Mouse (Mus musculus) heart, postnatal 25 days (tissue): ENCODE data around the gene Dab1. TPM values are rescaled to one million over a fixed set of nuclear protein-coding genes. Genes with fewer than 3 reads are reported as not detected.

Experiments
- DNase-seq: peaks from one replicate; pipeline ENCODE4 v3.0.0; 2022; ENCODE audit warnings: low spot score
- intact Hi-C: fragments of 180-260 bp; cut with DNase I; formaldehyde crosslinking; loops from one replicate; pipeline ENCODE4 v1.15.1; 2025
- total RNA-seq, 2 experiments: library from RNA; stranded (reverse); gene quantifications; 2 replicates each; pipeline ENCODE4 v1.2.3; 2021

The Dab1 gene
- total RNA-seq, 2 experiments from 2014 or later = 0.11 TPM; not detected in 1

GRCm38 (mm10) chr4:103953652-103954220, 334.6 kb downstream of the Dab1 start:
- DNase-seq = no peak
- intact Hi-C loops = no loop called here

GRCm38 (mm10) chr4:103961134-103962049, 342.2 kb downstream of the Dab1 start:
- DNase-seq = no peak
- intact Hi-C loops = no loop called here

GRCm38 (mm10) chr4:103969906-103970305, 350.7 kb downstream of the Dab1 start:
- intact Hi-C loops = no loop called here
- no peak for DNase-seq

DNA sequence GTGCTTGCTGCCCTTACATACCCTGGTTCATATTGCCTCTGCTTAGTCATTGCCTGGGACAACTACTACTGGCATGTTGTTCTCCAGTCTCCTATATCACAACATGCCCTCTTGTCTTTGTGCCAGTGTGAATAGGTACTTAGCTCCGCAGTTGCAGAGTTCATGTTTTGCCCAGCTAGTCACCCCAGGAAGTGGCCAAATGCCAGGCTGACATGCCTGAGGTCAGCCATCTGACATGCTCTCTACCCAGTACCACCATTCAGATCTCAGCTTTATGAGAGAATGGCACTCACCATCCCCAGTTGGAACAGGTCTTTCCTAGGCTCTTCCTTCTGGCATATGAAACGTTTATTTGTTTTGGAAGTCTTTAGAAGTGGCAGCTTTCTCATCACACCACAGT, 355.4 kb downstream of the Dab1 start:
- DNase-seq = no peak
- intact Hi-C loops = no loop called here

GRCm38 (mm10) chr4:103974946-103975345, 355.8 kb downstream of the Dab1 start:
- intact Hi-C loops = no loop called here
- DNase-seq = no peak

- DNase-seq = no peak
- intact Hi-C loops = no loop called here
Observed at GRCm38 (mm10) chr4:103993884-103994283, 374.7 kb downstream of the Dab1 start.

DNA sequence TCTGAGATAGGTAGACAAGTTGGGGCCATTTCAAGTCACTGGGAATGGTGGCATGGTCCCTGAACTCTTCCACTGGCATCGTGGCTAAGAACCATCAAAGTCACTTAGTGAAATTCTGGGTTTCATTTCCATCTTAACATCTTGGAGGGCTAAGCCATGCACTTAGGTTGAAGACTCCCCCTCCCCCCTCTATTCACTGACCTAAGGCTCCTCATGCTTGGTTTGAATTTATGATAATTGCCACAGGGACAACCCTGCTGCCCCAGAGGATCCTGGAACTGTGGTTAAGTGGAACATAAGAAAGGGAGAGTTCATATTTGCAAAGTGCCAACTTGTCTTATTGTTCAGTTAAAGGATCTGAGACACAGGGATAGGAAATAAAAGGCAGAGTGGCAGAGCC, 375.2 kb downstream of the Dab1 start:
- intact Hi-C loops = no loop called here
- DNase-seq = no peak

- no peak for DNase-seq
- intact Hi-C loops = no loop called here
Observed at GRCm38 (mm10) chr4:104008406-104008805, 389.2 kb downstream of the Dab1 start.

GRCm38 (mm10) chr4:104011683-104012082, 392.5 kb downstream of the Dab1 start:
- intact Hi-C loops = no loop called here
- no peak for DNase-seq

DNA sequence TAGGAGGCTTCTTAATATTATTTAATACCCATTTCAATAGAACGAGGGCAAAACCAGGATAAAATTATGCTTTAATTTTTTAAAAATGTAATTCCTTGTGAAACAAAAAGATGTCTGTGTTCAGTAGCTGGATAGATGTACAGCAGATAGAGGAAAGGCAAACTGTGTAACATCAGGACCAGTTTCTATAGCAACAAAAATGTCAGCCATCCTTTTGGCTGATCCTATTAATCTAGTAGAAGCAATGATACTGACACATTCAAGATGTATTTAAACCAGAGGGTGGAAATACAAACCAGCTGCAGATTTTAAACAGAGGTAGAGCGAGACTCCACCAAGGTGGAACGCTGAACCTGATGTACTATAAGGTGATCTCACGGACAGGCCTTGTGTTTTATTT, 393.0 kb downstream of the Dab1 start:
- intact Hi-C loops = no loop called here

DNA sequence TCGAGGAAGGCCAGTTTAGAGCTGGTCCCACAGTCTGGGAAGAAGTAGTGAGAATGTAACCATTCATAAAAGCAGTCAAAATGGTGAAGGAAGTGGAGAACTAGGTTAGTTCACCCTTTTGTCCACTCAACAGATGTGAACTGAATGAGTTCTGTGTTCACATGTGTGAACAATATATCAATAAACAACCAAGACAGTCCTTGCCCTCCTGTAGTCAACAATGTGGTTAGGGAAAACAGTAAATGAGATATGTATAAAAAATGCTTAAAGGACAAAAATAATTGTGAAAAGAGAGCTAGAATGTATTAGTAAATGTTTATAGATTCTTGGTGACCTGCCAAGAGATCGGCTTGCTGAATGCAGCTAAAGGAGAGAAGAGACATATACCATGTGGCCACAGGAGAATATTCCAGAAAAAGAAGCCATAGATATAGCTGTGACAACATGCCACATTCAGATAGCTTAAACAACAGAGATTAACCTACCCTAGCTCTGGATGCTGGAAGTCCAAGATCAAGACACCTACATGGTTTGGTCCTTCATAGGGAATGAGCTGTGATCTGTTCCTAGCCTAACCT, 406.0 kb downstream of the Dab1 start:
- DNase-seq = no peak
- intact Hi-C loops = no loop called here

More for the DNA sequence above, 393.0 kb downstream of the Dab1 start:
- no peak for DNase-seq

DNA sequence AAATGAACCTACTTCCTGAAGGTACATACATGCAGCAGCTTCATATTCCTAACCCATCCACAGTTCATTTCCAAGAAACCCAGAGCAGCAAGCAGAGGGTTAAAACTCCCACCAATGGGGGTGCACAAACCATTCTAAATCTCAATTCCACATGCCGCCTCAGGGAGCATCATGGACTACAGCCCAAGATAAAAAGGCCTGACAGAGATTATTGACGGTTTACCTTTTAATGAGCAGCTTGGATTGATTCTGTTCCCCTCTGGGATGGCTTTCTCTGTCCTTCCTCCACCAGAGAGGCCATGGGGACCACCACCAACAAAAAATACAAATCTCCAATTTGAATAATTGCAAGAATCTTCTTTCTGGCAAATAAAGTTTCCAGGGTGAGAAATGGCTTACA, 407.7 kb downstream of the Dab1 start:
- intact Hi-C loops = no loop called here
- DNase-seq = no peak

GRCm38 (mm10) chr4:104027239-104027638, 408.1 kb downstream of the Dab1 start:
- DNase-seq = no peak
- intact Hi-C loops = no loop called here

DNA sequence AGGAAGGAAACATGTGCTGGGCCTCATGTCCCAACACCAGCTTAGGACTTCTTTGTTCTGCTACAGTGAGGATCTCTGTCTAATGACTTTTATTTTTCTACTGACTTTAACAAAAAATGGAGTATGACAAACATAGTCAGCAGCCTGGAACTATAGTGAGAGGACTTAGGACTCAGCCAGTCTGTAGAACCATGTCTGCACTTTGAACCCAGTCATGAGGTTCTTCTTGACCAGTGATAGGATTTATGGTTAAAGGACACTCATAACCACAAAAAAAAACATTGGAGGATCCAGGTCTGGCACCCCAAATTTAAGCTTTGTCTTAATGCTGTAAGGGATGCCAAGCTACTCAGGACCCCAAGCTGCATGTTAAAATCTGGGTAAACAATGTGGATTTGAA, 416.9 kb downstream of the Dab1 start:
- DNase-seq = no peak
- intact Hi-C loops = no loop called here

DNA sequence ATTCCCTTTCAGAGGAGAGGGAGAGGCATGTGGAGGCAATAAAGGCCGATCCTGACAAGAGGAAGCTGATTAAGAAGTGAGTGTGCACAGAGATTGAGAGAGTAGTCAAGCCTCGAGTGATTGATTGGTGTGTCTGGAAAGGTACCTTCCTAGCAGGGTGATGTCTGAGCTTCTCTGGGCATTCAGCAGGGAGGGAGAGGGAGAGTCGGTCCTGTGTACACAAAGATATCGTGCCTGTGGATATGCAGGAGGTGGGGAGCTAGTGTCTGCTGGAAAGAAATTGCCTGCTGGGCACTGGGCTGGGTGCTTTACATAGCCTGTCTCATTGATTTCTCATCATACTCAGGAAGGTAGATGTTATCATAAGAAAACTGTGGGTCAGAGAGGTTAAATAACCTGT, 420.4 kb downstream of the Dab1 start:
- DNase-seq = no peak
- intact Hi-C loops = no loop called here

DNA sequence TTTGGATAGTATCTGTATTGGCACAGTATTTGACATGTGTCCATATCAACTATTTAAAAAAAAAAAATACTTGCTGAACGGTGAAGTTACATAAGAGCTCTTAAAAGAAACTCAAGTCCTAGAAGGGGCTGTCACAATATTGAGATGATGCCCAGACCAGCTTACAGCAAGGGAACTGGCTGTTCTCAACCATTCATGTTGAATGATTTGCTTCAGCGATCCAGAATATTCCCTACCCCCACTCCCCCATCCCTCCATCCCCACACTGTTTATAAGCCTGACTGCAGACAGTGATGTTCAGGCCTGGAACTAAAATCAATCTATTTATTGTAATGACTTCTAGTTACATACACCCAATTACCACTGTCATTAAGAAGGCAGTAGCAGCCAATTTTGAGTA, 424.3 kb downstream of the Dab1 start:
- DNase-seq = no peak
- intact Hi-C loops = no loop called here

GRCm38 (mm10) chr4:104044634-104045033, 425.5 kb downstream of the Dab1 start:
- intact Hi-C loops = no loop called here
- no peak for DNase-seq

GRCm38 (mm10) chr4:104047966-104048804, 429.0 kb downstream of the Dab1 start:
- no peak for DNase-seq
- intact Hi-C loops = no loop called here

DNA sequence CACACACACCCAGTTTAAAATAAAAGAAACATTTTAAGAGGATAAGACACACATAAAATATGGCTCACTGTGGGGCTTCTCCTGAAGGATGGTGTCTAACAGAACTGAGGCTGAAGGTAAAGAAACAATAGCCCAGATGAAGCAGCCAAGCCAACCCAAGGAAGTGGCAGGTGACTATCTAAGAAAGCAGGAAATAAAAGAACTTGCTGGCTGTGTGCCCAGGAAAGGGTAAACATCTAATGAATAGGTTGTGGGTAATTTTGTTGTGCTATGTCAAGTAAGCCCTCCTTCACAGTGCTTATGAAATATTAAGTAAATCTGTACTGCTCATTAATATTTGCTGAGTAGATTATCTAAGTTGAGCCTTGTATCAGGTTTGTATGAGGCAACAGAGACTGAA, 438.0 kb downstream of the Dab1 start:
- intact Hi-C loops = no loop called here
- no peak for DNase-seq

GRCm38 (mm10) chr4:104059569-104059968, 440.4 kb downstream of the Dab1 start:
- no peak for DNase-seq
- intact Hi-C loops = no loop called here
